Mouse (Mus musculus): ENCODE data around the gene 2210407C18Rik. TPM values are rescaled to one million over a fixed set of nuclear protein-coding genes. Genes with fewer than 3 reads are reported as not detected.

2210407C18Rik gene
- polyA plus RNA-seq (2017; shearing (Covaris generic)): under 1 TPM in 1 of 2 experiments, not detected in 1; 0.66 TPM

DNA sequence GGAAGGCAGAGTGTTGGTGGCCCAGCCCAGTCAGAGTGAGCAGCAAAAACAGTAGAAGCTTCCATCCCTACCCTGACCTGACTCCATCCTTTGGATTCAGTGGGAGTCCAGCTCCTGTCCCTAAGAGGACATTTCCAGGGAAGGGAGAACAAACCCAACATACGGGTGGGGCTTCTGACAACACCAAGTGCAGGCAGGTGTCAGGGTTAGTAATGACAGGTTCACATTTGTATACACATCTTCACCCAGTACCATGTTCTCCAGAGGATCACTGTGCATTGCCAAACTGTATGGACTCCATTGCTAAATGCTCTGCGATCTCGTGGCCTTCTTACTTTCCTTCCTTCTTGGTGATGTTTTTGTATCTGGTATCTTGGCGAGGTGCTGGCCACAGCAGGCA, at the start of gene 2210407C18Rik:
TSS of gene 2210407C18Rik (minus strand) at position 101 of the 400 bp plus-strand sequence.

DNA sequence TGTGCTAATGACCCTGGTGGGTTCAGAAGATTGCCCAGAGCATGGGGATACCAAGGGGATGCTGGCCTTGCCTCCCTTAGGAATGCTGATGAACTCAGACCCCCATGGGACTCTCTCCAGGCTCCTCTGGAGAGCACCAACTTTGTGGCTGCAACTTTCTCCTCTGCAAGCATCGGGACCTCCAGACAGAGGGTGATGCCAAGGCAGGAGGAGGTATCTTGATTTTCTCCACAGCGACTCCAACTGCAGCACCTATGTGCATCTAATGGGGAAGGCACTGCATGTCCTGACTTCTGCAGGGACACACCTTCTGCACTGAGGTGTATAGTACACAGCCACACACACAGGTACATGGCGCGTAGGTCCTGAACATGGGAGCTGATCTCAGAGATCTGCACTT, 42.7 kb upstream of the 2210407C18Rik start, which contains the start of gene Olfr322:
TSS of gene Olfr322 (plus strand) at position 187 of the 400 bp plus-strand sequence.

DNA sequence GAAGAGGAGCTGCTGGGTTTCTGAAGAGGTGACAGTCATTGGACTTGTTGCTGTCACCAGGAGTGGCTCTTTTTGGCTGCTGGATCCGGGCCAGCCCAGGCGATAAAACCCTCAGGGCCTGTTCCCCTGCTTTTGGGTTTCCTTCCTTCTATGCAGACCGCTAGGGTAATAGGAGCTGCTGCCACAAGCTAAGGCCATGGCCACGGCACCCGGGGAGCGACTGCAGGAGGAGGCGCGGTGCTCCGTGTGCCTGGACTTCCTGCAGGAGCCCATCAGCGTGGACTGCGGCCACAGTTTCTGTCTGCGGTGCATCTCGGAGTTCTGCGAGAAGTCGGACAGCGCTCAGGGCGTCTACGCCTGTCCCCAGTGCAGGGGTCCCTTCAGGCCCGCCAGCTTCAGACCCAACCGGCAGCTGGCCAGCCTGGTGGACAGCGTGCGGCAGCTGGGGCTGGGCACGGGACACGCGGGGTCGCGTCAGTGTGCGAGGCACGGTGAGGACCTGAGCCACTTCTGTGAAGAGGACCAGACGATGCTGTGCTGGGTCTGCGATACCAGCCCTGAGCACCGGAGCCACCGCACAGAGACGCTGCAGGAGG, 24.5 kb upstream of the 2210407C18Rik start, which contains the start of gene Trim58:
TSS of gene Trim58 (plus strand) at position 194 of the 596 bp plus-strand sequence.

DNA sequence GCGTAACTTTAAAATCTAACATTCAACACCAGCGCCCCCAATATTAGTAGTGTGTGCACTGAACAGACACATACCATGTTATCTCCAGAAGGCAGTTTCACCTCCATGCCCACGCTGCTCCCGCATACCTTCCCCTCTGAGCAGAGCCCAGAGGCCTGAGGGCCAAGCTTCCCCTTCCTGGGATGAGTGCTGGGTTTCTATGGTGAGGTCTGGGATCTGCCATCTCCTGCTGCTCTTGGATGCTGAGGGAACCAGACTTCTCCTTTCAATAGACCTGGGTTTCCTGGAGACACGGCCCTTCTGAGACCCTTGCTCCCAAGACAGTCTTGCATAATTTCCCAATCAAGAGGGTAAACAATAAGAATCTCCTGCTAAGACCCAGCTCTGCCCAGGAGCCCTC, 14.5 kb upstream of the 2210407C18Rik start, which contains the start of gene Olfr323:
TSS of gene Olfr323 (minus strand) at position 101 of the 400 bp plus-strand sequence.

DNA sequence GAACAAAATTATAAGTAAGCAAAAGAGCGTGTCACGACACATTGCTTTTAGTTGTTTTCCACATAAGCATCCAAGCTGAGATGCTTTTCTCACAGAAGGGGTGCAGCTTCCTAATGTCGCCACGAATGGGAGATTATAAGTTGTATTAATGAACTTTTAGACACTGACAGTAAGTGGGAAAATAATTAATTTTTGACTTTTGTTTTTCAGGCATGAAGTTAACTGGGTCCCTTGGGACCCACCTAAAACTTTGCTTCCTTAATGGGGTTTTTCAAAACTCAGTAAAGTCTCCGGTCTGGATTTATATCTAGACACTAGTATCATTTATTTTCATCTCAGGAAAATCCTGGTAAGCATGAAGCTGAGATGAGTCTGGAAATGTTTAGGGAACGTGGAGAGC, 21.1 kb downstream of the 2210407C18Rik start, which contains the start of gene Olfr324:
TSS of gene Olfr324 (plus strand) at position 301 of the 400 bp plus-strand sequence.

DNA sequence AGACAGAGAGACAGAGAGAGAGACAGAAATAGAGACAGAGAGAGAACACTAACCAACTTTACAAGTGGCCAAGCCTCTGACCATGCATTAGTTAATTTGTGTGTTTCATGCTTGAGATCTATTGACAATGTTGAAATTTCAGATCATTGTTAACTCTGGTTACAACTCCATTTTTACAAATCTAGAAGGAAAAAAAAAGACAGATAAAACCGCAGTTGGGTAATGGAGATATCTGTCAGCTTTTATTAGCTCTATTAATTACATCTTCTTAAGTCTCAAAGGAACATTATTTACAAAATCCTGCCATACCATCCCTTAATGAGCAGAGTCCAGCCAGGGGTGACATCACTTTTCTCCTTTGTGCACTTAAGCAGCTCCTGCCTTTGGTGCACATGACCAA, 38.4 kb downstream of the 2210407C18Rik start, which contains the start of gene Olfr325:
TSS of gene Olfr325 (plus strand) at position 301 of the 400 bp plus-strand sequence.

DNA sequence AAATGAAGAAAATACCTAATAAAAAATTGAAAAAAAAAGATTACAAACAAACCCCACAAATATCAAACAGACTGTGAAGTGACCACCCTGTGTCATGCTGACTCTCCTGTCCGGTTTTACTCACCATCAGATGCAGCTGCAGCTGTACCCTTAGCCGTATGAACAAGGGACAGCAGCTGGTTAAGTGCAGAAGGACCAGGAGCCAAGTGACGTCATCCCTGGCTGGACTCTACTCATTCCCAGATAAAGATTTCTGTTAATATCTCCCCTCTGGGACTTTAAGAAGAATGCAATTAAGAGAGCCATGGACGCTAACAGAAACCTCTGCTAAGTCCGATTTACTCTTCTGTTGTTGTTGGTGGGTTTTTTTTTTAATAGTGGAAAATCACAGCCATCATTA, 45.5 kb downstream of the 2210407C18Rik start, which contains the start of gene Olfr224:
TSS of gene Olfr224 (minus strand) at position 149 of the 400 bp plus-strand sequence.

Other genes starting within 250 kb of the 2210407C18Rik start
- gene Lypd8, start 237.0 kb downstream of the 2210407C18Rik start, polyA plus RNA-seq (2017; shearing (Covaris generic)): 1 to 10 TPM in 1 of 2 experiments, under 1 TPM in 1; 0.17 to 2.9 TPM
- under 1 TPM in 1 of 2 experiments, not detected in 1; 0.61 TPM for gene 1810065E05Rik, start 195.0 kb downstream of the 2210407C18Rik start, polyA plus RNA-seq (2017; shearing (Covaris generic))
- gene Gm12253, start 183.5 kb downstream of the 2210407C18Rik start, polyA plus RNA-seq (2017; shearing (Covaris generic)): 1 to 10 TPM in 1 of 2 experiments, under 1 TPM in 1; 0.42 to 1.0 TPM
- not detected for gene Lypd9, start 163.2 kb downstream of the 2210407C18Rik start, polyA plus RNA-seq (2017; shearing (Covaris generic))
- gene Olfr30, start 153.8 kb downstream of the 2210407C18Rik start, polyA plus RNA-seq (2017; shearing (Covaris generic)): under 1 TPM in 1 of 2 experiments, not detected in 1; 0.11 TPM
- gene Olfr332, start 123.5 kb downstream of the 2210407C18Rik start, polyA plus RNA-seq (2017; shearing (Covaris generic)): under 1 TPM in 1 of 2 experiments, not detected in 1; 0.72 TPM
- under 1 TPM in 1 of 2 experiments, not detected in 1; 0.67 TPM for gene Olfr331, start 113.5 kb downstream of the 2210407C18Rik start, polyA plus RNA-seq (2017; shearing (Covaris generic))
- 1 to 10 TPM in 1 of 2 experiments, not detected in 1; 3.3 TPM for gene Olfr330, start 81.2 kb downstream of the 2210407C18Rik start, polyA plus RNA-seq (2017; shearing (Covaris generic))
- gene Olfr329-ps, start 69.7 kb downstream of the 2210407C18Rik start, polyA plus RNA-seq (2017; shearing (Covaris generic)): not detected
- gene Olfr328, start 60.4 kb downstream of the 2210407C18Rik start, polyA plus RNA-seq (2017; shearing (Covaris generic)): 1 to 10 TPM in 1 of 2 experiments, not detected in 1; 1.3 TPM
- under 1 TPM; 0.24 to 0.29 TPM for gene Olfr224, start 45.5 kb downstream of the 2210407C18Rik start, polyA plus RNA-seq (2017; shearing (Covaris generic))
- not detected for gene Olfr325, start 38.3 kb downstream of the 2210407C18Rik start, polyA plus RNA-seq (2017; shearing (Covaris generic))
- not detected for gene Olfr324, start 21.0 kb downstream of the 2210407C18Rik start, polyA plus RNA-seq (2017; shearing (Covaris generic))
- gene Olfr323, start 14.4 kb upstream of the 2210407C18Rik start, polyA plus RNA-seq (2017; shearing (Covaris generic)): not detected
- gene Trim58, start 24.4 kb upstream of the 2210407C18Rik start, polyA plus RNA-seq (2017; shearing (Covaris generic)): under 1 TPM; 0.07 to 0.29 TPM
- not detected for gene Olfr322, start 42.7 kb upstream of the 2210407C18Rik start, polyA plus RNA-seq (2017; shearing (Covaris generic))
- under 1 TPM in 1 of 2 experiments, not detected in 1; 0.48 TPM for gene Olfr320, start 65.0 kb upstream of the 2210407C18Rik start, polyA plus RNA-seq (2017; shearing (Covaris generic))
- gene Olfr319, start 83.1 kb upstream of the 2210407C18Rik start, polyA plus RNA-seq (2017; shearing (Covaris generic)): under 1 TPM in 1 of 2 experiments, not detected in 1; 0.10 TPM
- gene Olfr318, start 107.9 kb upstream of the 2210407C18Rik start, polyA plus RNA-seq (2017; shearing (Covaris generic)): under 1 TPM; 0.07 to 0.40 TPM
- not detected for gene Olfr317, start 123.1 kb upstream of the 2210407C18Rik start, polyA plus RNA-seq (2017; shearing (Covaris generic))
- not detected for gene Olfr316, start 136.7 kb upstream of the 2210407C18Rik start, polyA plus RNA-seq (2017; shearing (Covaris generic))
- gene Olfr315, start 157.1 kb upstream of the 2210407C18Rik start, polyA plus RNA-seq (2017; shearing (Covaris generic)): not detected
- under 1 TPM in 1 of 2 experiments, not detected in 1; 0.39 TPM for gene Olfr314, start 166.9 kb upstream of the 2210407C18Rik start, polyA plus RNA-seq (2017; shearing (Covaris generic))
- gene Fam183b, start 185.9 kb upstream of the 2210407C18Rik start, polyA plus RNA-seq (2017; shearing (Covaris generic)): not detected
- gene Olfr313, start 198.9 kb upstream of the 2210407C18Rik start, polyA plus RNA-seq (2017; shearing (Covaris generic)): not detected
- gene Olfr312, start 213.2 kb upstream of the 2210407C18Rik start, polyA plus RNA-seq (2017; shearing (Covaris generic)): under 1 TPM in 1 of 2 experiments, not detected in 1; 0.10 TPM
- gene Olfr311, start 223.2 kb upstream of the 2210407C18Rik start, polyA plus RNA-seq (2017; shearing (Covaris generic)): under 1 TPM; 0.12 to 0.17 TPM
- 10 to 100 TPM in 1 of 2 experiments, 1 to 10 TPM in 1; 7.6 to 12.7 TPM for gene Gm12258, start 231.1 kb upstream of the 2210407C18Rik start, polyA plus RNA-seq (2017; shearing (Covaris generic))